Mouse (Mus musculus): ENCODE results near the gene Dab1. TPM values are rescaled to one million over a fixed set of nuclear protein-coding genes. Genes with fewer than 3 reads are reported as not detected.

Dab1 gene
- total RNA-seq, 2 experiments from 2014 or later = 117 to 119 TPM

DNA sequence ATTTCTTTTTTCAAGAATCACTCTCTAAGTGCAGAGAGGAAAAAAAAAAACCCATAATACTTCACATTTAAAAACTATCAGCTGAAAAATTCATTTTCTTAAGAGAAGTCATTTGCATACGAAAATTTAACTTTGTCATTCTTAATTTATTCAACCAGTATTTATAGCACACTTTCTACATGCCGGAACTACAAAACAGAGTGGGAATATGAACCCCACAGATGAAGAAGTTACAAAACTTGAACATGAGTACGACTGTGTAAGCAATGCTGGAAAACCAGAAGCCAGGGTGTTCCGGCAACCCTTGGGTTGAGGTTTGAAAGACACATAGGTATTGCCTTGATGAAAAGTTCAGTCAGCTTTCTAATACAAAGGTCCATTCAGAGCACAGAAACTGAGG is 183.3 kb downstream of the Dab1 start:
- no peak for DNase-seq (ENCODE audit: low spot score in 2 of 2)

DNA sequence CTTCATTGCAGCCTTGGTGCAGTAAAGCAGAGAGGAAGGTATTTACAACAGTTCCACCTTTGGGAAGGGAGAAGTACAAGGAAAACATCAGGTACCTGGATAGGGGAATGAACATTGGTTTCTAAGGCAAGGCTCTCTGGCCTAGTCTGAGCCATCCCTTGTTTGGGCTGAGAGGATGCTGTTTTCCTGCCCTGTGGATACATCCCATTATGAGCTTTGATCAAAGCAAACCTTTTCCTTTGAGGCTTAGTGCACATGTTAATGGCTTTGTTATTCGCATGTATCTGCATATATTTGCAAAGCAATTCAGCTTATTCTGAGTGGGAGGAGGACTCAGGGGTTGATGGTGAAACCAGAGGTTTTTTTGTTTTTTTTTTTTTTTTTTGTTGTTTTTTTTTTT is 185.3 kb downstream of the Dab1 start:
- DNase-seq (ENCODE audit: low spot score in 2 of 2) = no peak

DNA sequence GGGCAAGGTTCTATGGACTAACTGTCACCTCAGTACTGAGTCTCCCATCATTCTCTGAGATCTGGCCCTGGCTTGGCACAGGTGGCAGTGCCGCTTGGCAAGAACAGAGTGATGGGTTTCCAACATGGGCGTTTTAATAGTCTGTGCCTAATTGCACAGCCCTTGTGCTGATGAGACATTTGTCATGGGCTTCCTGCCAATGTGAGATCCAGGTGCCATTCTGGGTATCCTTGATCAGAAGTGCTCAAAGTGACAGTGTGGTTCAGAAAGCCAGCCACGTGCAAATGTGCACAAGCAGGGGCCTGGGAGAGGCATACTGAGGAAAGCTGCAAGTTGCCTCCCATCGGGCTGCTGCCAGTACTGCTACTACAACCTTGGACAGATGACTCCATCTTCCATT is 203.5 kb downstream of the Dab1 start:
- no peak for DNase-seq (ENCODE audit: low spot score in 2 of 2)

DNA sequence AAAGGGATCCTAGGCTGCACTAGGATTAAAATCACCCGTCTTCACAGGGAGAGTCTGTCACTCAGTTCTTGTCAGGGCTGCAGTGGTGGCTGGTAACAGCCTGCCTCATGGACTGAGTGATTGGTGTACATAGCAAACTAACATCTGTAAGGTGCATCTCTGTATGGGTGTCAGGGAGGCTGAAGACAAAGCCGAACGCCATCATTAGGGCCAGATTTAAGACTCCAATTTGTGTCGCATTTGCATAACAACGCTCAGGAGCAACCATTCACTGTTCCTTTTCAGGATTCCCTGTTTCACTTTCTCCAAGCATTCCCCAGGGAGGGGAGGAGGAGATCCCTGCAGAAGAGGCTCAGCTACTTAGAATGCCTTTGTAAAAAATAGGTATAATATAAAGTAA is 219.2 kb downstream of the Dab1 start:
- DNase-seq (ENCODE audit: low spot score in 2 of 2) = no peak

DNA sequence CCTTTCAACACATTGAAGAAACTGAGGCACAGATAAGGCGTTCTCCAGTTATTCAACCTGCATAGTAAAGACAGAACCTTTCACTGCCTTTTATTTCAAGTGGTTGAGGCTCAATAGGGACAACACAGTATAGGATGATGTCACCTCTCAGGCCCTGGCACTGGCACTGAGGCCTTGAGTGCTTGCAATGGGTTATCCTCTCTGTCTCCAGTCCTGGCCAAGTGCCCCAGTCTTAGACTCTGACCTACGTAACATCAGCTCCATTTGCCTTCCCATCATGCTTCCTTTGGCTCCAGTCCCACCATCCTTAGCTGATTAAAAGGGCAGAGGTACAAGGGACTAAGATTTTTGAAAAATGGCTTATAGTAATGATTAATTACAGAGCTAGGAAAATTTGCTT is 220.4 kb downstream of the Dab1 start:
- no peak for DNase-seq (ENCODE audit: low spot score in 2 of 2)

GRCm38 (mm10) chr4:103841126-103841525 is 222.0 kb downstream of the Dab1 start:
- DNase-seq (ENCODE audit: low spot score in 2 of 2) = no peak

DNA sequence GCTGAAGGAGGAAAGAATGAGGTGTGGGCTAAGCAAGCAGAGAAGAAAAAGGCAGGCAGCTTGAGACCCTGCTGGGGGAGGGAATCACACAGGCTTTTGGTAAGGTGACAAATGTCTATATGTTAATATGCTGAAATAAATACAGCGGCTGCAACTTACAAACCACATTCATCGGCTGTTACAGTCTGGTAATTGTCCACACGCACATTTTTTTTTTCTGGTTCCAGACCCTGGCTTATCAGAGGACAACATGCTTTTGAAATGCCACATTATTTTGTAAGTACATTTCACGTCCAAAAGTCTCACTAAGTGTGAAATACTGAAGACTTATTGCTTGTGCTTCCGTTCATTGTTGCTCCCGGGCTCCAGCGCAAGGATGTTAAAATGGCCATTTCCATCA is 225.5 kb downstream of the Dab1 start:
- DNase-seq (ENCODE audit: low spot score in 2 of 2) = no peak

GRCm38 (mm10) chr4:103857173-103857572 is 238.0 kb downstream of the Dab1 start:
- no peak for DNase-seq (ENCODE audit: low spot score in 2 of 2)

- DNase-seq (ENCODE audit: low spot score in 2 of 2) = no peak
These were observed 256.4 kb downstream of the Dab1 start for GRCm38 (mm10) chr4:103875564-103875963.

- no peak for DNase-seq (ENCODE audit: low spot score in 2 of 2)
These were observed 259.7 kb downstream of the Dab1 start for GRCm38 (mm10) chr4:103878841-103879240.

- DNase-seq (ENCODE audit: low spot score in 2 of 2) = peak; percentile 51 to 70
These were observed 262.5 kb downstream of the Dab1 start for GRCm38 (mm10) chr4:103881641-103882040.

GRCm38 (mm10) chr4:103888086-103888485 is 268.9 kb downstream of the Dab1 start:
- DNase-seq (ENCODE audit: low spot score in 2 of 2) = no peak

GRCm38 (mm10) chr4:103889110-103889509 is 270.0 kb downstream of the Dab1 start:
- DNase-seq (ENCODE audit: low spot score in 2 of 2) = no peak

- DNase-seq (ENCODE audit: low spot score in 2 of 2) = no peak
These were observed 277.6 kb downstream of the Dab1 start for GRCm38 (mm10) chr4:103896806-103897205.

DNA sequence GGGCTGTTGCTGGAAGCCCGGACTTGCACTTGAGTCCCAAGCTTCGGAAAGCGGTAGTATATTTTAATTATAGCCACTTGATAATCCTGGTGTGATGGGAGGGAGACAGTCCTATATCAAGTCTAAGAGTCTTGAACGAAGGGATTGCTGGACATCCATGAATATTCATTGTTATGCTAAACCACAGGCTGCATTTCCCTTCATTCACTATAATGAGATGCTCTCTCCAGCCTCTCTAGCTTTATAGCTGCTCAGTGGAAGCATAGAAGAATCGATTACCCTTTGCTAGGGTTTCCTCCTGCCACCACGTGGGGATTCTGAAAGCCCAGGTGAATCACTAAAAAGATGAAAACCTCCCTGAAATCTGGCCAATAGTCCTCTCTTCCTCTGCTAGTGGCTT is 278.5 kb downstream of the Dab1 start:
- no peak for DNase-seq (ENCODE audit: low spot score in 2 of 2)

DNA sequence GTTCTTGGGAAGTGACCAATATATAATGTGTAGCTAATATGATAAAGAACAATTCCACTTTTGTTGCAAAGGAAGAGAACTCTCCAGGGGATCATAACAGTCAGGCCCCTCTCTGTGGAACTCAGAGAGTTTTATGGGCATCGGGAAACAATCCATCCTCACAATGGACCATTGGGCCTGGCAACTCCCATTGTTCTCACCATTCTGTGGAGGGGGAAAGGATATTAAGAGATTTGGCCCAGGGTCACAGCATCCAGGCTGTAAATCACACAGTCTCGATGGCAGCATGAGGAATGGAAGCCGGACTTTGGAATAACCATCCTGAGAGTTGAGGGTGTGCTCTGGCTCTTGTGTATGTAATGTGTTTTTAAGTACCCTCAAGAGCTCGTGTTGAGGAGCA is 292.3 kb downstream of the Dab1 start:
- no peak for DNase-seq (ENCODE audit: low spot score in 2 of 2)

DNA sequence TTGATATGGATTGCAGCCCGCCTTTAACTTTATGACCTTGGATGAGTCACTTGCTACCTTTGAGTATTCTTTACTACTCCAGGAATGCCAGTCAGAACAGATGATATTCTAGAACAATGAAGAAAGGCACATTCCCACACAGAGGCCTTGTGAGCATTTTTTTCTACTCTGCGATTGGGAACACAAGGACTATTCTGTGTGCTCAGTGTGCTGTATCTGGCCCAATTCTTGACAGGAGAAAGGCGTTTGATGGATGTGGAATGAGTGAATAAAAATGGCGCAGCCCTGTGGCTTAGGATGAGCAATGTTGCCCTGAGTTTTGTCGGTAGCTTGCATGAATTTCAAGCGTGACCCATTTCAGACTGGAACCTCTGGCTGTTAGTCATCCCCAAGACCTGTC is 292.9 kb downstream of the Dab1 start:
- no peak for DNase-seq (ENCODE audit: low spot score in 2 of 2)

DNA sequence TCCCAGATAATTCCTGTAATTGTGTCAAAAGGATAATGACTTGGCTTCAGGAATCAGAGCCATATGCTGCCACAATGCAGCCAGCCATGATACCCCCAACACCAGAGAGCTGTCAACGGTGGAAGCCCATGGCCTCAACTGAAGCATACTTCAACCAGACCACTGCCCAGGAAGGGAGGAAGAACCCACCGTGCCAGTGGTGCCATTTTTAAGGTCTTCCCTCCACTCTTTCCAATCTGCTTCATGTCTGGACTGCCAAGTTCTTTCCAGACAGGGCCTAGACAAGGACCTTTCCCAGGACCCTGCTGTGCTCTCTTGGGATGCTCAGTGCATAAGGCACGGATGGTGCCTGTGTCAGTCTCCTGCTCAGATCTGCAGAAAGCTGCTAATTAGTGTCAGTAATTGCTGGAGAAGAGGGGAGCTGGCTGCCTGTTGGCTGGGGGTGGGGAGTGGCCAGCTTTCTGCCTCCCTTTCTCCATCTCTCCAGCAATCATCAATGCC is 303.3 kb downstream of the Dab1 start:
- DNase-seq (ENCODE audit: low spot score in 2 of 2) = no peak

DNA sequence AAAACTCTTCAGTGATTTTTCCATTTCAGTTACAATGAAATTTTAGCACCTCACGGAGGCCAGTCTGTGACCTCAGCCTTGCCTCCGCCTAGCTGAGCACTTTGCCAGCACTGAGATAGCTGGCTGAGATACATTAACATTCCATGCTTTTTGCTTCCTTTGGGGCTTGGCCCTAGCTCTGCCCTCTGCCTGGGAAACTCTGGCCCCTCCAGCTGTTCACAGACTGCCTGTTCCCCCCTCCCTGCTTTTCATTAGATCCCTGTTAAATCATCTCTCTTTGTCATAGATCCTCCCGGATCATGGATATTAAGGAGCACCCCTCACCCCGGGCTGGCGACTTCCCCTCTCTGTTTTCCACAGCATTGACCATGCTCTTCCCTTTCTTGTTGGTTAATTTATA is 307.5 kb downstream of the Dab1 start:
- no peak for DNase-seq (ENCODE audit: low spot score in 2 of 2)

DNA sequence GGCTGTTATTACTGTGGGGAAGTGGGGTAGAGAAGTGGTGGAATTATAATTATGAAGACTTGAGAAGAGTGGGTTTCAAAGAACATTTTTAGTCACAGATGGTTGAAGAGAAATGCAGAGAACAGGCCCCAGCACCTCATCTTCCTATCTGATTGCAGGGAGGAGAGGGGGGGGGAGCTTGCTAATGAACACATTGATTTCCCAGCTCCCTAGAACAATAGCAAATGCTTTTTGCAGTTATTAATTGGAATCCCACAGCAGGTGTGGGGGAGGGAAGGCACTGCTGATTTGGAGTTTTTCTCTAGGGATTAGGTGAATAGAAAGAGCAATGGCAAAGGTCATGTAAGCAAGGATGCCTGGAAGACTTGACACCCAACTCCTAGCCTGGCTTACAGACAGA is 310.5 kb downstream of the Dab1 start:
- DNase-seq (ENCODE audit: low spot score in 2 of 2) = no peak

DNA sequence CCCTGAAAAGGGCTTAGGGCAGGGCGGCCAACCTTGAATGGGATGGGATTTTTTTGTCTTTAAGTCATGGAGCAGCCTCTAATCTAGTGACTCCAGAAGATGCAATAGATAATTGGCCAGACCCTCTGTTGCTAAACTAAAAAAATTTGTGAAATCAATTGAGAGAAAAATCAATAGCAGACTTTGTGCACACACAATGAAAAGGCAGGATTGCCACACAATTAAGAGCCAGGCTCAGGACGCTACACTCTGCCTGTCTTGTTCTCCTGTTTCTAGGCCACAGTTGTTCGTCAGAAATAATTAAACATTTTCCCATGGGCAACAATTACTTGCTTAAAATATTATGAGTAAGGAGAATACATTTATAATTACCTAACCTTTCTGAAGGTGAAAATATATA is 315.2 kb downstream of the Dab1 start:
- DNase-seq (ENCODE audit: low spot score in 2 of 2) = no peak

DNA sequence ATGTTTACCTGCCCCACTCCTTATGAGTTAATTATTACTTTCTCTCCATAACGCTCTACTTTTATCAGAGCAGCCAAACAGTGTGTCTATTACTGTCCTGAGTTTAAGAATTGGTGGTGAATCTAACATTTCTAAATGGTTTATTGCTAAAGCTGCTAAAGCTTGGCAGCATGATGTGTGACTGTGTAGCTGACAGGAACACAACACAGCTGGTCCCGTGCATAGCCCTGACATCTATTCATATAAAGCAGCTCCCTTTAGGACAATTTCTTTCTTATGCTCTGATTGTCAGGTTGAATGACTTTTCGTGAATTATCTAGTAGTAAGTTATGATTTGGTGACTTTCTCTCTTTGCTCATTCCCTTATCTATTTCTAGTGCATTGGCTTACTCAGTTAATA is 329.1 kb downstream of the Dab1 start:
- DNase-seq (ENCODE audit: low spot score in 2 of 2) = no peak

GRCm38 (mm10) chr4:103953652-103954220 is 334.6 kb downstream of the Dab1 start:
- DNase-seq (ENCODE audit: low spot score in 2 of 2) = no peak
